Mouse (Mus musculus): ENCODE data around the gene Sfxn5.

- TF ChIP-seq USF1 (IDR thresholded peaks at IDR 0.05; ENCODE audit: low read depth) (no peak), POLR2A (IDR thresholded peaks at IDR 0.05; ENCODE audit: insufficient read length, low read depth) (no peak), MAX (IDR thresholded peaks at IDR 0.05; ENCODE audit: low read depth) (no peak), MYOG (IDR thresholded peaks at IDR 0.05; ENCODE audit: control insufficient read depth in 1 of 3, insufficient read depth in 1 of 3, insufficient read length in 2 of 3, low read depth in 2 of 3) (no peak), TCF12 (IDR thresholded peaks at IDR 0.05; ENCODE audit: insufficient read depth, poor library complexity, severe bottlenecking) (no peak), E2F4 (IDR thresholded peaks at IDR 0.05; ENCODE audit: insufficient read depth) (no peak), CEBPB (IDR thresholded peaks at IDR 0.05; ENCODE audit: insufficient read depth, poor library complexity, severe bottlenecking) (no peak), TCF3 (IDR thresholded peaks at IDR 0.05; ENCODE audit: insufficient read length, low read depth) (no peak), REST (IDR thresholded peaks at IDR 0.05; ENCODE audit: insufficient read depth, insufficient read length) (no peak), POLR2AphosphoS2 (IDR thresholded peaks at IDR 0.05; ENCODE audit: insufficient read length, low read depth) (no peak), MYOD1 (IDR thresholded peaks at IDR 0.05; ENCODE audit: control insufficient read depth in 1 of 3, insufficient read length in 2 of 3, low read depth in 2 of 3) (no peak), SRF (IDR thresholded peaks at IDR 0.05; ENCODE audit: control insufficient read depth, insufficient read length, low read depth) (no peak)
Measured at GRCm38 (mm10) chr6:85362610-85363009, 29.4 kb upstream of the Sfxn5 start.
